Mouse (Mus musculus) olfactory bulb, adult 2 months (tissue): Measurements from ENCODE around the gene Wdr6. TPM values are rescaled to one million over a fixed set of nuclear protein-coding genes. Genes with fewer than 3 reads are reported as not detected.

Experiments
- H3K27ac ChIP-seq: fragments of 200-500 bp; 2 replicates; pipeline ENCODE4 v1.5.1; 2012; ENCODE audit warnings: low read depth, low read length; ENCODE audit not compliant: insufficient read depth
- H3K4me1 ChIP-seq: fragments of 200-500 bp; 2 replicates; pipeline ENCODE4 v1.6.1; 2012; ENCODE audit warnings: low read length; ENCODE audit not compliant: control insufficient read depth, insufficient read depth
- H3K4me3 ChIP-seq: fragments of 200-500 bp; 2 replicates; pipeline ENCODE4 v1.5.1; 2012; ENCODE audit warnings: mild to moderate bottlenecking, low read depth, low read length, moderate library complexity; ENCODE audit not compliant: insufficient read depth
- CTCF ChIP-seq: fragments of 200-500 bp; IDR thresholded peaks from 2 replicates; pipeline ENCODE4 v1.5.1; 2012; ENCODE audit warnings: low read depth, mild to moderate bottlenecking, low read length, moderate library complexity; ENCODE audit not compliant: insufficient read depth
- POLR2A ChIP-seq: fragments of 200-500 bp; IDR thresholded peaks from 2 replicates; pipeline ENCODE4 v1.6.1; 2012; ENCODE audit warnings: mild to moderate bottlenecking, low read depth, low read length, moderate library complexity; ENCODE audit not compliant: insufficient read depth
- WGBS: fragments of 180-500 bp; shearing (Covaris S2); methylation state at CpG from one replicate; pipeline ENCODE4 v1.1.7; 2018; 5-methylcytosine and 5-hydroxymethylcytosine counted together
- polyA plus RNA-seq: library from polyadenylated mRNA; stranded (reverse); fragments of >200 nt; gene quantifications from 2 replicates; pipeline ENCODE4 v1.2.4, GENCODE M21; 2012; ENCODE audit warnings: low replicate concordance; ENCODE audit not compliant: missing spikeins, insufficient read depth, insufficient read length

Gene Wdr6
- polyA plus RNA-seq, 1 experiment = 73.0 TPM

- no peak for TF ChIP-seq CTCF
- no peak for TF ChIP-seq POLR2A
These were observed 10.0 kb downstream of the Wdr6 start for GRCm38 (mm10) chr9:108568511-108568921.

GRCm38 (mm10) chr9:108567931-108568419 is 10.6 kb downstream of the Wdr6 start:
- H3K4me1 ChIP-seq = peaks cover 34% of the 10 kb centered on the region
- TF ChIP-seq POLR2A (no peak), CTCF (no peak)
- peak overlapping the region; percentile 86 for H3K4me3 ChIP-seq
- H3K27ac ChIP-seq = peak overlapping the region; percentile 84
- 15% methylated on average over 18 of the region's 18 CpGs for WGBS

More at GRCm38 (mm10) chr9:108568511-108568921, 10.0 kb downstream of the Wdr6 start:
- Histone ChIP-seq H3K27ac (no peak overlapping the region), H3K4me1 (peaks cover 39% of the 10 kb centered on the region), H3K4me3 (peak overlapping the region; percentile 86; the same call in 1 of the 2 replicates)
- WGBS = 81% methylated on average over 17 of the region's 17 CpGs

- TF ChIP-seq CTCF (peak; percentile 87), POLR2A (peak; percentile 94)
- H3K4me3 ChIP-seq = peak within 1 kb of the TSS; percentile 86
- H3K27ac ChIP-seq = peak within 1 kb of the TSS; percentile 85
- WGBS = under 1% methylated on average over 73 of the region's 73 CpGs
- H3K4me1 ChIP-seq = peaks cover 34% of the 10 kb centered on the region
These were observed 11.4 kb downstream of the Wdr6 start, which contains the start of gene Ndufaf3 for GRCm38 (mm10) chr9:108566815-108567776. Gene Ndufaf3, minus strand, starts transcription at chr9:108567434.

GRCm38 (mm10) chr9:108565881-108566814 is 12.4 kb downstream of the Wdr6 start:
- peak overlapping the region; percentile 67 for H3K27ac ChIP-seq
- no peak for TF ChIP-seq CTCF
- TF ChIP-seq POLR2A = no peak
- peak overlapping the region; percentile 86 for H3K4me3 ChIP-seq
- WGBS = 10% methylated on average over 35 of the region's 35 CpGs
- H3K4me1 ChIP-seq = peaks cover 41% of the 10 kb centered on the region

GRCm38 (mm10) chr9:108564131-108564530 is 14.4 kb downstream of the Wdr6 start:
- TF ChIP-seq POLR2A (no peak), CTCF (no peak)
- Histone ChIP-seq H3K27ac (no peak overlapping the region), H3K4me3 (no peak overlapping the region), H3K4me1 (peaks cover 33% of the 10 kb centered on the region)
- 77% methylated on average over 7 of the region's 7 CpGs for WGBS

- Histone ChIP-seq H3K4me1 (peaks cover 32% of the 10 kb centered on the region), H3K4me3 (no peak overlapping the region), H3K27ac (no peak overlapping the region)
- 94% methylated on average over 8 of the region's 8 CpGs for WGBS
- TF ChIP-seq POLR2A = no peak
- no peak for TF ChIP-seq CTCF
These were observed 14.9 kb downstream of the Wdr6 start for GRCm38 (mm10) chr9:108563671-108564070.

GRCm38 (mm10) chr9:108560227-108560841 is 18.2 kb downstream of the Wdr6 start, which contains the start of gene Impdh2:
Gene Impdh2, plus strand, starts transcription at chr9:108560286.
- under 1% methylated on average over 53 of the region's 53 CpGs for WGBS
- peak within 1 kb of the TSS; percentile 48; the same call in 1 of the 2 replicates for H3K27ac ChIP-seq
- peak; percentile 84 for TF ChIP-seq POLR2A
- no peak for TF ChIP-seq CTCF
- peaks cover 16% of the 10 kb centered on the region for H3K4me1 ChIP-seq
- peak within 1 kb of the TSS; percentile 83 for H3K4me3 ChIP-seq

GRCm38 (mm10) chr9:108559169-108559568 is 19.4 kb downstream of the Wdr6 start:
- WGBS = 90% methylated on average over 4 of the region's 4 CpGs
- no peak for TF ChIP-seq POLR2A
- TF ChIP-seq CTCF = no peak
- Histone ChIP-seq H3K4me1 (peaks cover 15% of the 10 kb centered on the region), H3K4me3 (no peak overlapping the region), H3K27ac (no peak overlapping the region)

- Histone ChIP-seq H3K27ac (no peak overlapping the region), H3K4me1 (no peaks in the 10 kb centered on the region), H3K4me3 (no peak overlapping the region)
- no peak for TF ChIP-seq CTCF
- no peak for TF ChIP-seq POLR2A
- WGBS = 86% methylated on average over 1 of the region's 1 CpGs
These were observed 31.7 kb downstream of the Wdr6 start for GRCm38 (mm10) chr9:108546875-108547274.
